Mouse (Mus musculus) right cerebral cortex, adult 18-20 months (tissue): ENCODE measurements at regions not wholly inside any gene's neighbourhood (a gene's known extent, or its start where the extent isn't known, plus 50 kb on each side); places are given as distances from the start of the nearest gene placed in this dataset.
A peak's percentile ranks its signal among the peaks of the same experiment; 100 is the strongest.

Experiments
- DNase-seq: peaks from one replicate; pipeline ENCODE4 v3.0.0; 2022; ENCODE audit warnings: mixed read lengths

GRCm38 (mm10) chr9:112014796-112015195 lies 220.9 kb downstream of the Arpp21 start:
- no peak for DNase-seq

- DNase-seq = no peak
Measured at GRCm38 (mm10) chr9:111994401-111994800, 241.3 kb downstream of the Arpp21 start.

GRCm38 (mm10) chr9:111993844-111994243 lies 241.9 kb downstream of the Arpp21 start:
- DNase-seq = no peak

- no peak for DNase-seq
Measured at GRCm38 (mm10) chr9:111990060-111990459, 245.7 kb downstream of the Arpp21 start.

GRCm38 (mm10) chr9:111963405-111964037 lies 272.2 kb downstream of the Arpp21 start:
- peak; percentile 4 for DNase-seq

- no peak for DNase-seq
Measured at GRCm38 (mm10) chr9:111957799-111958198, 267.7 kb upstream of the Stac start.

- peak; percentile 49 for DNase-seq
Measured at GRCm38 (mm10) chr9:111939271-111940067, 249.3 kb upstream of the Stac start.

GRCm38 (mm10) chr9:111932455-111932854 lies 242.3 kb upstream of the Stac start:
- no peak for DNase-seq

- peak; percentile 68 for DNase-seq
Measured at GRCm38 (mm10) chr9:111918275-111918940, 228.3 kb upstream of the Stac start.

- DNase-seq = peak; percentile 44
Measured at GRCm38 (mm10) chr9:111916684-111917535, 226.8 kb upstream of the Stac start.

GRCm38 (mm10) chr9:111908806-111909205 lies 218.7 kb upstream of the Stac start:
- DNase-seq = no peak

GRCm38 (mm10) chr9:111900196-111900595 lies 210.0 kb upstream of the Stac start:
- no peak for DNase-seq

- peak; percentile 15 for DNase-seq
Measured at GRCm38 (mm10) chr9:111897626-111898025, 207.5 kb upstream of the Stac start.

- DNase-seq = no peak
Measured at GRCm38 (mm10) chr9:111879710-111880109, 189.6 kb upstream of the Stac start.

GRCm38 (mm10) chr9:111876846-111877245 lies 186.7 kb upstream of the Stac start:
- no peak for DNase-seq

- DNase-seq = no peak
Measured at GRCm38 (mm10) chr9:111870466-111870865, 180.3 kb upstream of the Stac start.

- DNase-seq = no peak
Measured at GRCm38 (mm10) chr9:111869801-111870382, 179.7 kb upstream of the Stac start.

- no peak for DNase-seq
Measured at GRCm38 (mm10) chr9:111858051-111858450, 167.9 kb upstream of the Stac start.

- DNase-seq = no peak
Measured at GRCm38 (mm10) chr9:111854976-111855375, 164.8 kb upstream of the Stac start.

GRCm38 (mm10) chr9:111846366-111846765 lies 156.2 kb upstream of the Stac start:
- no peak for DNase-seq

- DNase-seq = no peak
Measured at GRCm38 (mm10) chr9:111841151-111841550, 151.0 kb upstream of the Stac start.

GRCm38 (mm10) chr9:111838069-111838820 lies 148.1 kb upstream of the Stac start:
- DNase-seq = peak; percentile 70
